Comparison of ENCODE assay signal across 18 mouse cellular contexts in the genomic region with DNA sequence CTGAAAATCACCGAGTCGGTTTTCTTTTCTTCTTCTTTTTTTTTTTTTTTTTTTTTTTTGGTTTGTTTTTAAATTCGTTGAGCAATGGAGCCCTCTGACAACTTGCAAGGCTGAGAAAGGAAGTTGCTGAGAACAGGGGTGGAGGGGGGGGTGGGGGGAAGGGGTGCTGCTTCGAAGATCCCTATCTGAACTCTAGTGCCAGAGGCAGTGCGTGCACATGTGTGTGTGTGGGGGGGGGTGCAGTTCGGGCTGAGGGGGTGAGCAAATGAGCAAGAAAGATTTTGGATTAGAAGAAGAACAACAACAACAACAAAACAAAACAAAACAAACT. TPM values are rescaled to one million over a fixed set of nuclear protein-coding genes. Genes with fewer than 3 reads are reported as not detected.
A peak's percentile ranks its signal among the peaks of the same experiment; 100 is the strongest.
DNase-seq lines count a peak whose midpoint lies in the region; ATAC-seq and TF ChIP-seq lines count a peak whose summit lies in the region.
"Had no signal": no experiment of that assay in that cellular context is flagged by ENCODE, and none has a peak within 500 bp of the region (broad histone marks: within the 10 kb centered on the region; RNA-seq: fewer than 3 reads in every experiment).

No protein-coding gene starts in this region.

- no peak for ATAC-seq in heart, embryonic 13.5 days (ENCODE audit: extremely low read depth, insufficient number of reproducible peaks, low FRiP score, low TSS enrichment)
- ATAC-seq in granulocyte monocyte progenitor cell, adult 5-6 weeks (replicated peaks; ENCODE audit: poor library complexity, severe bottlenecking) = peak; percentile 77
- ATAC-seq: forebrain, embryonic 16.5 days had no signal

- intact Hi-C loops in heart, postnatal 25 days (cut with DNase I) = loop anchor here (5.0 kb wide), 1 partner anchor 33 kb away; no protein-coding TSS in a partner anchor

- H3K36me3 ChIP-seq in heart, embryonic 13.5 days = peaks cover 85% of the 10 kb centered on the region
- H3K36me3 ChIP-seq in thymus, adult 2 months (ENCODE audit: control insufficient read depth, insufficient read depth, low read length) = peaks cover 30% of the 10 kb centered on the region

- peak overlapping the region; percentile 87 for H3K27ac ChIP-seq in heart, embryonic 13.5 days (replicated peaks)
- H3K27ac ChIP-seq in thymus, adult 2 months (ENCODE audit: control insufficient read depth, insufficient read depth, low read length) = peak overlapping the region; percentile 99
- H3K27ac ChIP-seq: hindbrain, embryonic 14.5 days; layer of hippocampus, adult 2 months had no signal

- TF ChIP-seq POLR2A in thymus, adult 2 months (IDR thresholded peaks at IDR 0.05; ENCODE audit: control insufficient read depth, extremely low read depth, insufficient read depth, low read length, poor library complexity) = no peak

- 65% methylated on average over 6 of the region's 6 CpGs for WGBS in heart, embryonic 13.5 days
- 0% methylated on average over 6 of the region's 6 CpGs for WGBS in thymus, adult 2 months

- no peak for DNase-seq in heart, postnatal 25 days (ENCODE audit: low spot score)
- peak; percentile 84 for DNase-seq in CD4-positive helper T cell, adult 2 months (ENCODE audit: low read depth, low spot score)
- DNase-seq in thymus, adult 2 months = peak; percentile 61
- no peak for DNase-seq in layer of hippocampus, adult 11-12 months (ENCODE audit: low spot score)
- DNase-seq in liver = no peak
- DNase-seq in B cell, adult 2 months = no peak
- DNase-seq: cerebellum, adult 9-10 months; embryo, embryonic 11 days; gastrocnemius, postnatal 10 days; kidney, adult 9 months had no signal

- no peak overlapping the region for H3K9ac ChIP-seq in heart, embryonic 13.5 days
- H3K9ac ChIP-seq: hindbrain, embryonic 14.5 days had no signal

- no peaks in the 10 kb centered on the region for H3K27me3 ChIP-seq in heart, embryonic 13.5 days (replicated peaks)
- H3K27me3 ChIP-seq in thymus, adult 2 months (ENCODE audit: control insufficient read depth, insufficient read depth, low read length) = no peaks in the 10 kb centered on the region
- H3K27me3 ChIP-seq: CH12.LX had no signal

- peaks cover 74% of the 10 kb centered on the region for H3K4me1 ChIP-seq in heart, embryonic 13.5 days
- peaks cover 63% of the 10 kb centered on the region for H3K4me1 ChIP-seq in thymus, adult 2 months (replicated peaks; ENCODE audit: control insufficient read depth, insufficient read depth, low read length)

- no peak overlapping the region for H3K4me2 ChIP-seq in heart, embryonic 13.5 days
- H3K4me2 ChIP-seq: hindbrain, embryonic 14.5 days; liver, embryonic 11.5 days; midbrain, embryonic 11.5 days had no signal

- no peak overlapping the region for H3K4me3 ChIP-seq in heart, embryonic 13.5 days
- H3K4me3 ChIP-seq in thymus, adult 2 months (ENCODE audit: control insufficient read depth, insufficient read depth, low read length) = no peak overlapping the region
- H3K4me3 ChIP-seq: layer of hippocampus, adult 2 months had no signal

- H3K9me3 ChIP-seq in heart, embryonic 13.5 days = no peaks in the 10 kb centered on the region

- no peak for TF ChIP-seq CTCF in thymus, adult 2 months (IDR thresholded peaks at IDR 0.05; ENCODE audit: borderline replicate concordance, control insufficient read depth, extremely low read depth, insufficient read depth, low read length, poor library complexity)

RNA-seq across cellular contexts. Expression of a gene that starts 21.4 kb away (rescaled TPM):
- polyA plus RNA-seq in heart, embryonic 13.5 days (2015; fragmentation: Nextera tagmentation; extraction: Ambion mirVana) = 25.6 and 30.8 TPM in 2 replicates
- total RNA-seq in heart, postnatal 25 days (2021) = 100 to 1,000 TPM; 390 to 430 TPM
- total RNA-seq in granulocyte monocyte progenitor cell, adult 5-6 weeks (2014; fragmentation: Nextera tagmentation) = 21.9 and 23.5 TPM in 2 replicates
- 20.9 and 21.8 TPM in 2 replicates for total RNA-seq in granulocyte monocyte progenitor cell, adult 5-6 weeks (2017)
- polyA plus RNA-seq in thymus, adult 2 months (2012; rRNA removed) = 197 and 216 TPM in 2 replicates

Comparison
In these comparisons a context has a peak if more than half of its experiments do, and no peak if none do; other contexts are left out.
1. DNase-seq: peak in CD4-positive helper T cell, adult 2 months (single experiment) and thymus, adult 2 months (single experiment); none in heart, postnatal 25 days (single experiment), layer of hippocampus, adult 11-12 months (single experiment), liver (single experiment) and B cell, adult 2 months (0 of 2).
2. RNA of a gene that starts 21.4 kb away (total RNA-seq): 390 to 430 TPM in heart, postnatal 25 days; 20.9 to 23.5 TPM in granulocyte monocyte progenitor cell, adult 5-6 weeks; every median in the first group is over 10 times any median in the second.